Mouse (Mus musculus) liver, postnatal 0 days (tissue): ENCODE data around the gene Apmap.

Source experiments
- CTCF ChIP-seq: sonication (generic); IDR thresholded peaks from 2 replicates; pipeline ENCODE4 v1.5.1; 2016; ENCODE audit warnings: antibody characterized with exemption, low read depth
- EP300 ChIP-seq: IDR thresholded peaks from 2 replicates; pipeline ENCODE4 v1.6.1; 2016; ENCODE audit warnings: antibody characterized with exemption, low read depth, mild to moderate bottlenecking

GRCm38 (mm10) chr2:150570761-150571160, 37.6 kb downstream of the Apmap start:
- TF ChIP-seq CTCF: no peak
- TF ChIP-seq EP300: no peak
